Mouse (Mus musculus) heart, embryonic 16.5 days (tissue): Measurements from ENCODE around the gene 2610528A11Rik. TPM values are rescaled to one million over a fixed set of nuclear protein-coding genes. Genes with fewer than 3 reads are reported as not detected.

ENCODE experiments used
- ATAC-seq: fragments of 200-750 bp; cut with Nextera tagmentation; replicated peaks from 2 replicates; pipeline ENCODE4 v1.8.0; 2017; ENCODE audit warnings: moderate number of reproducible peaks; ENCODE audit not compliant: insufficient read depth, low FRiP score; ENCODE audit errors: extremely low read depth
- H3K27ac ChIP-seq: fragments of 300-500 bp; sonication (generic); 2 replicates; pipeline ENCODE4 v1.5.1; 2014; ENCODE audit warnings: mild to moderate bottlenecking, low read length, control low read depth, moderate library complexity
- H3K27me3 ChIP-seq: fragments of 300-500 bp; sonication (generic); 2 replicates; pipeline ENCODE4 v1.6.1; 2014; ENCODE audit warnings: low read length, mixed read lengths; ENCODE audit not compliant: control insufficient read depth, insufficient read depth
- H3K36me3 ChIP-seq: fragments of 300-500 bp; sonication (generic); 2 replicates; pipeline ENCODE4 v1.6.1; 2014; ENCODE audit not compliant: control insufficient read depth, insufficient read depth
- H3K4me1 ChIP-seq: fragments of 300-500 bp; sonication (generic); 2 replicates; pipeline ENCODE4 v1.6.1; 2014; ENCODE audit warnings: low read length, mixed read lengths; ENCODE audit not compliant: control insufficient read depth, insufficient read depth
- H3K4me2 ChIP-seq: fragments of 300-500 bp; sonication (generic); 2 replicates; pipeline ENCODE4 v1.6.1; 2014; ENCODE audit warnings: low read depth, mild to moderate bottlenecking, control low read depth, low read length
- H3K4me3 ChIP-seq: fragments of 300-500 bp; sonication (generic); 2 replicates; pipeline ENCODE4 v1.5.1; 2014; ENCODE audit warnings: mild to moderate bottlenecking, control low read depth, low read length
- H3K9ac ChIP-seq: fragments of 300-500 bp; sonication (generic); 2 replicates; pipeline ENCODE4 v1.6.1; 2014; ENCODE audit warnings: low read length, control low read depth
- H3K9me3 ChIP-seq: fragments of 300-500 bp; sonication (generic); replicated peaks from 2 replicates; pipeline ENCODE4 v1.6.1; 2016; ENCODE audit warnings: low read length; ENCODE audit not compliant: control insufficient read depth
- WGBS: fragments of 180-500 bp; shearing (Covaris S2); extraction: QIAGEN DNeasy Blood & Tissue Kit; methylation state at CpG from one replicate; pipeline ENCODE4 v1.1.7; 2014; 5-methylcytosine and 5-hydroxymethylcytosine counted together
- polyA plus RNA-seq: library from polyadenylated mRNA; unstranded; fragments of >200 nt; fragmentation: Nextera tagmentation; extraction: Ambion mirVana; gene quantifications from 2 replicates; pipeline ENCODE4 v1.2.1, GENCODE M21; 2015

2610528A11Rik gene
- polyA plus RNA-seq, 1 experiment from 2014 or later, result 2.4 TPM

- no peak overlapping the region for H3K4me2 ChIP-seq
- WGBS, result 33% methylated on average over 5 of the region's 5 CpGs
- peak overlapping the region; percentile 65 for H3K27ac ChIP-seq
- H3K27me3 ChIP-seq, result peaks cover under 1% of the 10 kb centered on the region; the same call in 1 of the 2 replicates
- no peaks in the 10 kb centered on the region for H3K9me3 ChIP-seq
- H3K36me3 ChIP-seq, result no peaks in the 10 kb centered on the region
- no peak overlapping the region for H3K9ac ChIP-seq
- peak; percentile 33; the same call in 1 of the 2 replicates for ATAC-seq
- peaks cover 26% of the 10 kb centered on the region for H3K4me1 ChIP-seq
- no peak overlapping the region for H3K4me3 ChIP-seq
Measured at GRCm38 (mm10) chr14:37104747-37105146, 9.1 kb downstream of the 2610528A11Rik start.

- no peaks in the 10 kb centered on the region for H3K36me3 ChIP-seq
- no peak overlapping the region for H3K27ac ChIP-seq
- no peaks in the 10 kb centered on the region for H3K9me3 ChIP-seq
- H3K4me3 ChIP-seq, result no peak overlapping the region
- WGBS, result 75% methylated on average over 3 of the region's 3 CpGs
- no peak for ATAC-seq
- peaks cover 31% of the 10 kb centered on the region for H3K4me1 ChIP-seq
- H3K9ac ChIP-seq, result no peak overlapping the region
- peaks cover 19% of the 10 kb centered on the region for H3K27me3 ChIP-seq
- no peak overlapping the region for H3K4me2 ChIP-seq
Measured at GRCm38 (mm10) chr14:37102484-37102883, 11.3 kb downstream of the 2610528A11Rik start.

DNA sequence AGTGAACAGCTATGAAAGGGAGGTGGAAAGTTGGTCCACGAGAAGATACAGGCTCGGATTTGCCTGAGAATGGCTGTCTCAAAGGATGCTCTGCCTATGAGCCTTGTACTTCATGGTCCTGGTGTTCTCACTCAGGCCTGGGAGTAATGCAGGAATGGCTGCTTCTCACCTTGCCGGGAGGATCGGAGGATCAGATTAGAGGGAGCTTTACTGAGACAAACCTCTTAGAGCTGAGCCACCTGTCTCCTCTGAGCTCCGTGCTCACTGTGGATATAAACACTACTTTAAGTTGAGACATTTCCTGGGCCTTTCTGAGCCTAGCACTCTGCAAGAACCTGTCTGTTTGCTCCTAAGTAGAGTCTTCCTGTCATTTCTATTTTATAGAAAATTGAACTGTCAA, 12.3 kb downstream of the 2610528A11Rik start:
- H3K9ac ChIP-seq, result no peak overlapping the region
- no peak for ATAC-seq
- H3K4me1 ChIP-seq, result peaks cover 30% of the 10 kb centered on the region
- no peaks in the 10 kb centered on the region for H3K9me3 ChIP-seq
- peaks cover 28% of the 10 kb centered on the region for H3K27me3 ChIP-seq
- 65% methylated on average over 5 of the region's 5 CpGs for WGBS
- H3K36me3 ChIP-seq, result no peaks in the 10 kb centered on the region
- no peak overlapping the region for H3K4me2 ChIP-seq
- no peak overlapping the region for H3K27ac ChIP-seq
- no peak overlapping the region for H3K4me3 ChIP-seq

GRCm38 (mm10) chr14:37097956-37098530, 15.8 kb downstream of the 2610528A11Rik start, which contains the start of gene Cdhr1:
TSS of gene Cdhr1 (minus strand) at chr14:37098347.
- H3K4me1 ChIP-seq, result peaks cover 5% of the 10 kb centered on the region; the same call in 1 of the 2 replicates
- H3K4me3 ChIP-seq, result peak within 1 kb of the TSS; percentile 41
- no peaks in the 10 kb centered on the region for H3K9me3 ChIP-seq
- H3K27ac ChIP-seq, result no peak within 1 kb of the TSS
- peaks cover 31% of the 10 kb centered on the region for H3K27me3 ChIP-seq
- ATAC-seq, result 0 out of 2 replicates have a peak, but pooled peaks have one; percentile 39
- H3K9ac ChIP-seq, result 0 out of 2 replicates have a peak within 1 kb of the TSS, but pooled peaks have one; percentile 12
- H3K4me2 ChIP-seq, result peak within 1 kb of the TSS; percentile 60
- under 1% methylated on average over 30 of the region's 30 CpGs for WGBS
- H3K36me3 ChIP-seq, result no peaks in the 10 kb centered on the region

DNA sequence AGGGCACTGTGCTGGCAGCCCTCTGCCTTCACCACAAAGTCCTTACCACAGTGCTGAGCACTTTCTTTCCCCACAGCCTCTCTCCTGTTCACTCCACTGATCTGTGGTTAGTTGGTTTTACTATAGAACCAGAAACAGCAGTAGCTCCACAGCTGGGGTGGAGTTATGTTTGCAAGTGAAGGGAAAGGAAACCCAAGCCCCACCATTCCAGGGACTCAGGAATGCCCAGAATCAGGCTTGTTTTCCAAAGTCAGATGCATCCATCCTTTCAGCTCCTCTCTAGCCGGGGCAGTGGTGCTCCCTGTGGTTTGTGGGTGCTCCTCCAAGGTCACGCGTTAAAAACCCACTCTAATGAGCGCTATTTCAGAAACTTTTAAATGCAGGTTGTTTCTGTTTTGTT, 18.3 kb downstream of the 2610528A11Rik start:
- Histone ChIP-seq H3K4me3 (no peak overlapping the region), H3K4me2 (no peak overlapping the region), H3K36me3 (no peaks in the 10 kb centered on the region), H3K27me3 (peaks cover 31% of the 10 kb centered on the region), H3K9me3 (no peaks in the 10 kb centered on the region), H3K4me1 (peaks cover 5% of the 10 kb centered on the region; the same call in 1 of the 2 replicates), H3K9ac (no peak overlapping the region), H3K27ac (no peak overlapping the region)
- ATAC-seq, result no peak
- 71% methylated on average over 4 of the region's 4 CpGs for WGBS

GRCm38 (mm10) chr14:37094436-37094835, 19.4 kb downstream of the 2610528A11Rik start:
- no peak for ATAC-seq
- Histone ChIP-seq H3K4me3 (no peak overlapping the region), H3K27me3 (peaks cover 28% of the 10 kb centered on the region), H3K4me1 (peaks cover 5% of the 10 kb centered on the region; the same call in 1 of the 2 replicates), H3K27ac (no peak overlapping the region), H3K9ac (no peak overlapping the region), H3K9me3 (no peaks in the 10 kb centered on the region), H3K36me3 (no peaks in the 10 kb centered on the region), H3K4me2 (no peak overlapping the region)
- 70% methylated on average over 6 of the region's 6 CpGs for WGBS

- H3K36me3 ChIP-seq, result no peaks in the 10 kb centered on the region
- H3K9me3 ChIP-seq, result no peaks in the 10 kb centered on the region
- H3K4me1 ChIP-seq, result no peaks in the 10 kb centered on the region
- no peak overlapping the region for H3K4me3 ChIP-seq
- no peaks in the 10 kb centered on the region for H3K27me3 ChIP-seq
- H3K27ac ChIP-seq, result no peak overlapping the region
- no peak overlapping the region for H3K9ac ChIP-seq
- no peak for ATAC-seq
- 19% methylated on average over 4 of the region's 4 CpGs for WGBS
- no peak overlapping the region for H3K4me2 ChIP-seq
Measured at GRCm38 (mm10) chr14:37083755-37084154, 30.1 kb downstream of the 2610528A11Rik start.

DNA sequence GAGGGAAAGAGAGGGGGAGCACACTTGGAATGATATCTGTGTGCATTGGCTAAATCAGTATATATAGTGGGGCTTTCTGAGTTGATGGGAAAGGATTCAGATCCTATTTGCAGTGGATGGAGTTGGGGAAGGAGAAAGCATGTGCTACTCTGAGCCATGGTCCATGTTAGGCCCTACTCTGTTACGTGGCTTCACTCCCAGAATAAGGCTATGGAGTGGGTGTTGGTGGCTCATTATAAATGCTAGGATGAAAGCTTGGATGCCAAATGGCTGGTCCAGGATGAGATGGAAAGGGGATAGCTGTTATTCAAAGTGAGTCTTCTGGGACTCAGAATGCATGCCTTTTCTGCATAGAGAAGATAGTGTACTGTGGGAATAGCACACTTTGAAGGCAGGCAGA, 33.1 kb downstream of the 2610528A11Rik start:
- Histone ChIP-seq H3K9ac (no peak overlapping the region), H3K27me3 (no peaks in the 10 kb centered on the region), H3K4me3 (no peak overlapping the region), H3K36me3 (no peaks in the 10 kb centered on the region), H3K4me1 (no peaks in the 10 kb centered on the region), H3K9me3 (no peaks in the 10 kb centered on the region), H3K4me2 (no peak overlapping the region), H3K27ac (no peak overlapping the region)
- no peak for ATAC-seq
- WGBS, result 76% methylated on average over 1 of the region's 1 CpGs

GRCm38 (mm10) chr14:37068516-37068915, 45.3 kb downstream of the 2610528A11Rik start:
- no peaks in the 10 kb centered on the region for H3K4me1 ChIP-seq
- no peak overlapping the region for H3K9ac ChIP-seq
- H3K4me3 ChIP-seq, result no peak overlapping the region
- no peaks in the 10 kb centered on the region for H3K36me3 ChIP-seq
- H3K9me3 ChIP-seq, result no peaks in the 10 kb centered on the region
- no peak for ATAC-seq
- no peak overlapping the region for H3K27ac ChIP-seq
- no peak overlapping the region for H3K4me2 ChIP-seq
- H3K27me3 ChIP-seq, result no peaks in the 10 kb centered on the region
- 15% methylated on average over 9 of the region's 9 CpGs for WGBS
